Mouse (Mus musculus) hindlimb bud, embryonic 11.5 days (tissue): Measurements from ENCODE around the gene Gm28490.
"Not testable (repeated sequence)": the region's sequence is repeated elsewhere in the genome, so short reads cannot be mapped to it uniquely, and the experiment has no call there.

Experiments
- DNase-seq: peaks from one replicate; pipeline ENCODE4 v3.0.0-alpha.2; 2012; ENCODE audit warnings: low read depth, low spot score; ENCODE audit errors: extremely low spot score

The Gm28490 gene

GRCm38 (mm10) chrY:31634656-31635055 is at the start of gene Gm28490:
Gene Gm28490, minus strand, starts transcription at chrY:31634756.
- DNase-seq, result not testable (repeated sequence)
